Mouse (Mus musculus) naive thymus-derived CD4-positive, alpha-beta T cell, adult 2 months (primary cell): ENCODE data around the gene Abcc4.
"Not testable (repeated sequence)": the region's sequence is repeated elsewhere in the genome, so short reads cannot be mapped to it uniquely, and the experiment has no call there.

Experiments used
- DNase-seq: peaks from one replicate; pipeline ENCODE4 v3.0.0-alpha.2; 2011; ENCODE audit warnings: low read depth

The Abcc4 gene

GRCm38 (mm10) chr14:118678279-118678985 is 27.6 kb downstream of the Abcc4 start:
- no peak for DNase-seq

- no peak for DNase-seq
These were observed 29.6 kb downstream of the Abcc4 start for GRCm38 (mm10) chr14:118676308-118676994.

DNA sequence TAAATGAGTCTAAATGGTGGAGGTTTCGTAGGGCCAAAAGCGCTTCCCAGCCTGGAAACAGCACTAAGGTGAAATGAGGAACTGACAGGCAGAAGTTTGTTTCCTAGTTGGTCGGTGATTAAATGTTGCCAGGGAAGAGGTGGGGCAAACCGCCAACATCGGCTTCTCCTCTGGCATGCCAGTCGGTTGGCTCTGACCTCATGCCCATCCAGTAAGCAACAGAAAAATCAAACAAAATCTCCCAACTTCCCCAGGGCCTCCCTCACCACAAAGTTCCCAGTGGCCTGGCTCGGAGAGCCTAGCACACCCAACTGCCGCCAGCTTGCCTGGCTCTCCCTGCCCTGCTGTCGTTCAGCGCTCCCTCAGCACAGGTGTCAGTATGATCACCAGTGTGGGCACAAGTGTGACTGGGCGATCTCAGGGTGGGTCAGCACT is 31.3 kb downstream of the Abcc4 start:
- DNase-seq: no peak

GRCm38 (mm10) chr14:118674224-118674623 is 31.8 kb downstream of the Abcc4 start:
- no peak for DNase-seq

- DNase-seq: peak; percentile 61
These were observed 32.5 kb downstream of the Abcc4 start for GRCm38 (mm10) chr14:118673501-118673900.

DNA sequence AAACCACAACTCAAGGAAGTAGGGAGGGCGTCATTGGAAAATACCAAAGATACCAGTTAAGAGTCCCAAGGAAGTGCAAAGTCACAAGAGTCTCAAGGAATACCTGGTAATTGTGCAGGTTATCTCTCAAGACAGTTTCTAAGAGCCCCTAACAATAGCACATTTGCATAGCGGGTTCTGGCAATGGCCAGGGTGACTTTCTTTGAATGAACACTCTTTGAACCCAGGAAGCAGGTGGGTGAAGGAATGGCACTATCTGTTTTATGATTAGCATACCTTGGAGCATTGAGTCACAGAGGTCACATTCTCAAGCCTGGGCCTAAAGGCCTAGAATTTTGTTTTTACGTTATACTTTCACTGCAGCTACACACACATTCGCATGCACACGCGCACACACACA is 33.1 kb downstream of the Abcc4 start:
- not testable (repeated sequence) for DNase-seq

DNA sequence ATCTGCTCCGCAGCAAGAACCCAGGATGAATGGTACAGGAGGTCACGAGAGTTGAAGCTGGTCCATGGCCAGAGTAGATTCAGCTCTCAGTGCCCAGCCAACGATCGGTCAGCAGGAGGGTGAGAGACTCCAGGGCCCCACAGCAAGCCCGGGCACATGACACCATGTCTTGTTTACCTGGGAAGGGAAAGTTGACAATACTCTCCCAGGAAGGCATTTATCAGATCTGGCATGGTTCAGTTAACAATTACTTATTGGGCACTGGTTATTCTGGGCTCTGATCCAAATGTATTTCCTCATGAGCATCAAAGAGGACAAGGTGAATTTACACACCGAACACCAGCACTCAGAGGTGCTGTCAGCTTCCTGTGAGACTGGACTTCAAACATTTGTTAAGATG is 38.5 kb downstream of the Abcc4 start:
- DNase-seq: no peak

DNA sequence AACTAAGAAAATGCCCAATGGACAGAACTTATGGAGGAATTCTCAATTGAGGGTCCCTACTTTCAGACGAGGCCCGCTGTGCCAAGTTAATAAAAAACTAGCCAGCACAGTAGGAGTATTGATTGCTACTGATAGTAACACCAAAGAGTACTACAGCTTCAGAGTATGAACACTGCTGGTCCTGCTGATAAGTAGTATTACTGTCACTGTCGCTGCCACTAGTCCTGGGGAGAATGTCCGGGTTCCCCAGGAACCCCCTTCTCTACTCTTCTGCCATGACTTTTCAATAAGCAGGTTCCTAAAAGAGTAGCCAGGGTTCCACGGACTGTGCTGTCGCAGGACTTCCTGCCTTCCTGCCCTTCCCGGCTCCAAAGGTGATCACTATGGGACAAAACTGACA is 41.4 kb downstream of the Abcc4 start:
- DNase-seq: no peak

GRCm38 (mm10) chr14:118662625-118663276 is 43.3 kb downstream of the Abcc4 start:
- DNase-seq: no peak

GRCm38 (mm10) chr14:118662124-118662523 is 43.9 kb downstream of the Abcc4 start:
- no peak for DNase-seq

GRCm38 (mm10) chr14:118659230-118659629 is 46.8 kb downstream of the Abcc4 start:
- DNase-seq: no peak

DNA sequence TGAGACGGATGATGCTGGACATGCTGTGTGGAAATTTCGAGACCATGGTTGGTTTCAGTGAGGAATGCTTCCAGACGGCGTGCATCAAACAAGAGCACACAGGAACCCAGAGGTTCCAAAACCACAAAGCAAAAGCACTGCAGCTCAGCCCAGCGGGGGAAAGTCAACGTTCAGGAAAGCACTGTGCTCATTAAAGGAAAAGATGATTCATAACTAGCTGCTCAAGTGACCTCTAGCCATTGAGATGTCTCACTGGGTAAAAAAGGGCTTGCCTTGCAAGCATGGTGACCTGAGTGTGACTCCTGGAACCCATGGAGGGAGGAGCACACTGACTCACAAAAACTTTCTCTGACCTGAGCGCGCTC is 47.7 kb downstream of the Abcc4 start:
- DNase-seq: no peak

DNA sequence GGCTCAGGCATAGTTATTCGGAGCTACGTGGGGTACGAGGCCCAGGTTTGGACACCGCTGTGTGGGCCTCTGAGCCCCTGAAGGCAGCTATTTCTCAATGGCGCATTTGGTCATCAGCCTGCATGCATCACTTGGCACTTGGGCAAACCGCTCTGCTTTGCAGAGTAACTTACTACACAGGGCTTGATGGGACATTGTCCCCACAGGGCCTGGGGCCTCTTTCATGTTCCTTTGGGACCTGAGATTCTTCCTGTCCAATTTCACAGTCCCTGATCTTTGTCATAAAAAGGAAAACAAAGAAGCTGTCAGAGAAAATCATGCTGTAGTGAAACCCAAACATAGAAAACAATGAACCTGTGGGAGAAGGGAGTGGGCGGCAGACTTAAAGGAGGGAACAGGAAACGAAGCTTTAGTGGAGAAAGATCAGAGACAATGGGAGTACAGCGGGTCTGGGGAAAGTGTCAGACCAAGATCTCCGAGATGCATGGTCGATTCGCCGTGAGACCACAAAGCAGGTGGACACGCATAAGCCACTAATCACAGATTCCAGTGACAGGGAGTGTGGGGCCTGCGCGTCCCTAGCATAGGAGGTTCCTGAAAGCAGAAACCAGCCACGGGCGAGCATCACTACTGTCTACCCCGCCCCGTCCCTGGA is 48.2 kb downstream of the Abcc4 start:
- peak; percentile 36 for DNase-seq

DNA sequence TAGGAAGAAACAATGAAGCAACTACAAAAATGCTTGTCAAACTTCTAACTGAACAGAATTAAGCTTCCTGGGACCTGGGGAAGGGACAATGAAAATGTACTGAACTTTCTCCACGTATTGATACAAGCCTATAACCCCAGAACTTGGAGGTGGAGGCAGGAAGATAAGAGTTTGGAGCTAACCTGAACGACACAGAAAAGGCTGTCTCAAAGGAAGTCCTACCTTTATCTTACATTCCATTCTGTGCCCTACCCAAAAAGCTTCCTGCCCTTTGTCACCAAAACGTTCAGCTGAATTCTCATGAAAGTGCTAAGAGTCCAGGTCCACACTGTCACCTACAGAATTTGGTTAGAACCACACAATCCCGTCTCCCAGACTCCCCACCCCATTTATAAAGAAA is 48.8 kb downstream of the Abcc4 start:
- DNase-seq: no peak

GRCm38 (mm10) chr14:118656036-118656435 is 50.0 kb downstream of the Abcc4 start:
- no peak for DNase-seq

GRCm38 (mm10) chr14:118654903-118655302 is 51.1 kb downstream of the Abcc4 start:
- DNase-seq: no peak

- DNase-seq: no peak
These were observed 54.1 kb downstream of the Abcc4 start for GRCm38 (mm10) chr14:118651704-118652439.

DNA sequence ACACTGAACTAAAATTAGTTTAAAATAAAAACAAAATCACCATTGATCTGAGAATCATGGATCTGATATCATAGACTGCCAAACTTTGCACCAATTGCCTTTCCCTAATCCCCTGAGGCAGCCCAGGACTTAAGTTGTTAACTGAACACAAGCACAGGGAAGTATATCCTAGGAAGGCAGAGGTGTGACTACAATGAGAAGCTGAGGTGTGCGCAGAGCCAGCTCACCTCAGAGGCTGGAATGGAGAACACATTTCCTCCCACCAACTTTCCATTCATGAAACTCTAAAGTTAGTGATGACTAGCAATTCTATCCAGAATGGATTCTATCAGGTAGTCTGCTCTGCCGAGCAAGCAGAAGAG is 56.1 kb downstream of the Abcc4 start:
- no peak for DNase-seq

DNA sequence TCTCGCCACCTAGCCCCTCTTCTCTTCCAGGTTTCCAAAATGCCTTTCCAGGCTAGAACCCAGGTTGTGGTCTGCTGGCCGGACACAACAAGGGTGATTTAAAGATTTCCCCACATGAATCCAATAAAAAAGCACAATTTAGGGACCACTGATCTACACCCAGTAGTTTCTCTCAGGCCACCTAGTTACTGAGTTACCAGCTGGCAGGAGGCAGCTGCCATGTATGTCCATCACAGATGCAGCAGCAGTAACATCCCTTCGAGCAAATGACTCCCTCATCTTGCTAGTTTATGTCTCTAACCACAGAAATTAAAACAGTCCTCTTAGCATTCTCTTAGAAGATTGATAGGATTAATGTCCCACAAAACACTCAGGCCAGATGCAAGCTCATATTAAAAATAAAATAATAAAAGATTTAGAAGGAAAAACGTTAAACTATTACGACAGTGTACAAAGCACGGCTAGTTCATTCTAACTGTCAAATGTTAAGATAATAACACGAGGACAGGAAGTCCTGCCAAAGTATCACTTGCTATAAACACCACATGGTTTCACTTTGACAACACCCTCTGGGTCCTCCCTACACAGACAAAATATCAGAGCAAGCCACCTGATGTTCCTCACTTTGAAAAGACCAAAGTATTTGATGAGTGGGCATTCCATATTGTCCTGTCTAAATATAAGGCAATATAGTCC is 56.7 kb downstream of the Abcc4 start:
- DNase-seq: no peak

DNA sequence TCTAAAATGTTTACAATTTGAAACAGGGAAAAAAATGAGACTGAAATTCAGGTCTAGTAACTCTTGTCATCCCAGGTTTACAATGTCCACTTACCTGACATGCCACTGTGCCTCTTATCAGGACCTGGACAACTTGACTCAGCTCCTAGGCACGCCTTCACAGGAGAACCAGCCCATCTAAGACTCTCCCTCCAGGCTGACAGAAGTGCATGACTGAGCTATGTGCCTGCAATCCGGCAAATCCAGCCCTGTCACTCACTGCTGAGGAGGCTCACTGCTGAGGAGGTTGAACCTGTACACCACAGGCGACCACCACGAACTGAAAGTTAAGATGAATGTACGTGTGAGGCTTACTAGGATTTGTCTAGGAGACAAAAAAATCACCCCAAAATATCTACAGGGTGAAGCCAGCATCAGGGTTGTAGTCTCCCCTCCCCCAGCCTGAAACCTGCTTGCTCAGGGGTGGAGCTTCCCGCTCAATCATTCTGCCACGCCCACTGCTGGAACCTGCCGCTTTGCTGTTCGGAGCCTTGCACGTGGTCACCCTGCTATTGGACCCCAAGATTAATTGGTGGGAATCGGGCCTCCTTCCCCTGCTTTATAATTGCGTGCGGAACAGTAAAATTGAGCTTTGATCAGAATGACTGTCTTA is 63.0 kb downstream of the Abcc4 start:
- not testable (repeated sequence) for DNase-seq

DNA sequence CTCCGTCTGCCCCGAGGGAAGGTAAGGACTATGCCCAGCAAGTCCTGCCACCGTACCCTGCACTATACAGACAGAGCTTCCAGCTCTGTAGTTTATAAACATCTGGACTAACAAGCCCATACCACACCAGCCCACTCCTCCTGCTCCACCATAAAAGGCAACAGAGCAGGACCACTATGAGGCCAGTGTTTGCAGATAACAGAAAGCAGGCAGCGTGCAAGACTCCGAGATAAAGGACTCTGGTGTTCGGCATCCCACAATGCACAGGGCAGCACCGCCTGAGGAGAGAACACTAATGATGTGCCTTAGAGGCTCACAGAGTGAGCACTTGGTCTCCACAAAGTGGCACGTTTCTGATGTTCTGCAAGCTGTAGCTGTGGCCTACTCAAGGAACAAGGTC is 63.9 kb downstream of the Abcc4 start:
- no peak for DNase-seq
